Mouse (Mus musculus) liver (tissue): ENCODE measurements at regions not wholly inside any gene's neighbourhood (a gene's known extent, or its start where the extent isn't known, plus 50 kb on each side); places are given as distances from the start of the nearest gene placed in this dataset.
"Not testable (repeated sequence)": the region's sequence is repeated elsewhere in the genome, so short reads cannot be mapped to it uniquely, and the experiment has no call there.

Experiments
- DNase-seq: peaks from one replicate; pipeline ENCODE4 v3.0.0-alpha.2; 2020; ENCODE audit warnings: mixed read lengths

DNA sequence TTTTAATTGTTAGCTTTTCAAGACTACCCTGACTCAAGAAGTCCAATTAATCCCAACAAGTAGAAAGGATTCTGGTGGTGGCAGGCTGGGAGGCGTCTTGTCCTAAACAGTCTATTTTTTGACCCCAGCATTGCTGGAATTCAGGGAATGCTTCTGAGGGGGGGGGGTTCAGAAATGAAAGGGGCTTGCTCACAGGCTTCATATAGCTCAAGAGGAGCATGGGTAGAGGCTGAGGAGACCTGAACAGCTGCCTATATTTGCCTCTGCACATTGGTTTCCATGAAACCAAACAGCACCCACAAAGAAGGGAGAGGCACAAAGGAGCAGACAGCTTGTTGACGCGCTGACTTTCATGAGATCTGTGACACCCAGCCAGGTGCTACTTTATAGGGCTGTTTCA, 247.3 kb downstream of the Fgf9 start:
- DNase-seq, result no peak

GRCm38 (mm10) chr14:58317231-58317630, 246.9 kb downstream of the Fgf9 start:
- no peak for DNase-seq

GRCm38 (mm10) chr14:58307695-58308094, 237.3 kb downstream of the Fgf9 start:
- DNase-seq, result no peak

GRCm38 (mm10) chr14:58306832-58307521, 236.6 kb downstream of the Fgf9 start:
- no peak for DNase-seq

DNA sequence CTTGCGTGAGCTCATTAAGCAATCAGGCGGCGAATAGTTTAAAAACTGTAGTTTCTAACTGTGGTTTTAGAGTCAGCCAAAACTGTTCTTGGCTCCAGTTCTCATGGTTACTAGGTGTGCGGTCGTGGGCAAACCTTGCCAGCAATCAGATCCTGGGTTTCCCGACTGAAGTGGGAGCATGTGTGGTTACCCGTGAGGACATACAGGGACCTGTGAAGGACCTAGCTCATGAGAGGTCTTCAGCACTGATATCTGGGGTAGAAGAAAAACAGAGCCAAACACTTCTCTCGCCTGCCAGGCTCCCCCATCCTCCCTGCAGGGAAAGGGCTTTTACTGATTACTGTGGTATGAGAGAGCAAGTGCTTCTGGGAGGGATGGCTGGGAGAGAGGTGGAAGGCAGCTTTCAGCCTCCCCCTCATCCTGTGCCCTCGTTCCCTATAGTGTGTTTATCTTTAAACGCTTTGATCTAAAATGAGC, 230.1 kb downstream of the Fgf9 start:
- peak; percentile 4 for DNase-seq

DNA sequence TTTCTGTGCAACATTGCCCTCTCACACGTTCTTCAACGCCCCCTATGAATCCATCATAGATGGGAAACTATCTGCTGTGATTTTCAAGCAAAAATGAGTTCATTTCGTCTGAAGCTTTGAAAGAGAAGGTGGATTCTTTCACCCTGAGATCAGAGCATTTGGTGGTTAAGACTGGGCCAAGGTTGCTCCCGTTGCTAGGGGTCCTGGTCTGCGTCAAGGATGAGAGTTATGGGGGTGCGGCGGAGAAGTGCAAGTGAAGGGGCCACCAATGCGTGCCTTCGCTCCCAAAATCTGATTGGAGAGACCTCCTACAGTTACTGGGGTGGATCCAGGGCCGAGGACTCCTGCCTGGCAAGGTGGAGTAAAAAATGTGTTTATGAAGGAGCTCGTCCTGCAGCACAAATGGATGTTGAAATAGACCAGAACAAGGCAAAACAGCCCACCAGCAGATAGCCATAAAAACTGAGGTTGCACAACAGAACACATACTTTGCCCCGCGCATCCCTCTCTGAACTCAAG, 215.7 kb downstream of the Fgf9 start:
- DNase-seq, result peak; percentile 4

DNA sequence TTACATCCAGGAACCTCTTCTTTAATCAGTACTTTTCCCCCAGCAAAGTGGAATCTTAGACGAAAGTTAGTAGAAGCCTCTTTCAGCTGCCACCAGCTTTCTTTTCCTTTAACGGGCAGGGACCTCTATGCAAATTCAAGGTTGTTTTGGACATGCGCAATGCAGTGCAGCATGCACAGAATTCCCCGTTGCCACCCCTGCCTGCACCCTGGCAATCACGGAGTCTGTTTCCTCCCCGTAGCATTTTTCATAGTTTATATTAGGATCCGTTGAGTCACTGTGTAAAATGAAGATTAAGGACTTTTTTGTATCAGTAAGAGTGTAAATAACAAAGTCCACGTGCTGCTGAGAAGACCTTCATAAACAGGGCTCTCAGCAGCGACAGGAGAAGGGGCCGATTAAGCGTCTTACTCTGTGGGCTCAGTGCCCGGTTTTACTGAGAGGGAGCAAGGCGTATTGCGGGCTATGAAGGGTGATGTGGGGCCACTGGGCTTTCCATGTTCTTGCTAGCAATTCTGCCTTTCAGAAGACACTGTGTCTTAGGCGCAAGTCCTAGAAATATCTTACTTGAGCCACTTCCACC, 212.5 kb downstream of the Fgf9 start:
- no peak for DNase-seq

DNA sequence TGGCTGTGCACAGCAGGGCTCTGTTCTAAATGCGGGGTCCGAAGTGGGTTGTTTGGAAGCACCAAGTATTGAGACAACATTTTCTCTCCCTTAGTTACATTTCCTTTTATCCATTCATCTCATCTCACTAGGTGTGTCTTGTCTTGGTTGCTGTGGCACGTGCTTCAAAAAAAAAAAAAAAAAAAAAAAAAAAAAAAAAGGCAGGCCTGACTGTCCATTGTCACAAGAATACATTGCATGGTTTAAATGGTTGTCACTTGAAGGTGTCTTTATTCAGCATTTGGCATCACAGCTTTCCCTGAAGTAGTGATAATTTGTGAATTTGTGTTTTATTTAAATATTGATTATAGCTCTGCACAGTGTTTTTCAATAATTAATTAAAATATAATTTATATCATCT, 211.9 kb downstream of the Fgf9 start:
- DNase-seq, result no peak

GRCm38 (mm10) chr14:58274440-58274839, 204.1 kb downstream of the Fgf9 start:
- DNase-seq, result not testable (repeated sequence)

- DNase-seq, result no peak
These were observed 203.5 kb downstream of the Fgf9 start for GRCm38 (mm10) chr14:58273693-58274419.

- no peak for DNase-seq
These were observed 195.0 kb downstream of the Fgf9 start for GRCm38 (mm10) chr14:58265373-58265772.

DNA sequence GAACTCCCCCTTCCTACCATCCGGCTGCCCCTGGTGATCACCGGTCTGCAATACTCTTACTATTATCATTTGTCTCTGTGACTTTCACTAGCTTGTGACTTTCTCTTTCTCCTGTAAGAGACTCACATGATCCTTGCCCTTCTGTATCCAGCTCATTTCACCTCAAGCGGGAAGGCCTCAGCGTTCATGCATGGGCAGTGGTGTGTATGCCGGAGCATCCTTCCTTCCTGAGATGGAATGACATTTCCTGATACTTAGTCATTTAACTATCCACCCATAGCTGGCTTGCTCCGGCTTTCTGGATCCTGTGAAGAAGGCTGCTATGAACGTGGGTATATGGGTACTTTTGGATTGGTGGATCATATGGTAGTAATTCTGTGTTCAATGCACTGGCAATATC, 194.1 kb downstream of the Fgf9 start:
- DNase-seq, result no peak

GRCm38 (mm10) chr14:58253369-58253968, 183.1 kb downstream of the Fgf9 start:
- DNase-seq, result peak; percentile 61

DNA sequence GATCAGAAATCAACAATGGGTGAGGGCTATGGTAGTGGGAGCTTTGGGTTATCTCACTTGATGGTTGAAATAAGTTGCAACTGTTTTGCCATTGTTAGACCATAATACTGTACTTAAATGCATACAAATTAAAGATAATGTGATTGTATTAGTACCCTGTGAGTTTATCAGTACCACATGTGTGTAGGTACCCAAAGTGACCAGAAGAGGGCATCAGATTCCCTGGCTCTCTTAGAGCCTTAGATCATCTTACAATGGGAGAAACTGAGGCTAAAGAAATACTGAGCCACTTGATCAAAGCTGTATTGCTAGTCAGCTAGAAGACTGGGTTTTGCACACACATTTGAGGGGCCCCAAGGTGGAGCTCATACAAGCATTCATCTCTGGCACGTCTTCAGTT, 155.5 kb downstream of the Fgf9 start:
- no peak for DNase-seq

DNA sequence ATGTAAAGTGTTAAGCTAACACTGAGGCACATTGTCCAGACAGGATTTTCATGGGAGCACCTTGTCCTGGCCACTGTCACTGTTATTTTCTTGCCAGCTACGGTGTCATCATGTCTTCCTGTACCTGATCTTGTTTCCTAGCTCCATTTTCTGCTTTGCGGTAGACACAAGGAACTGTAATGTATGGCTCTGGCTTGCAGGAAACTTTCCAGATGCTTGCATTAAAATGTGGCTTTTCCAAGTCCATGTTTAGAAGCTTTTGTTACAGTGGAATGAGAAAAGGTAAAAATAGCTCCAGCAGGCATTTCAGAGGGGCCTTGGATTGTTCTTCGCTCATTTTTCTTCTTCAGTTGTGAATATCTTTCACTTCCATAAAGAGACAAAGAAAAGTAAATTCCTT, 154.1 kb downstream of the Fgf9 start:
- no peak for DNase-seq

- no peak for DNase-seq
These were observed 138.1 kb downstream of the Fgf9 start for GRCm38 (mm10) chr14:58208401-58208800.

GRCm38 (mm10) chr14:58202607-58203295, 132.4 kb downstream of the Fgf9 start:
- no peak for DNase-seq

- no peak for DNase-seq
These were observed 119.6 kb downstream of the Fgf9 start for GRCm38 (mm10) chr14:58189948-58190347.

DNA sequence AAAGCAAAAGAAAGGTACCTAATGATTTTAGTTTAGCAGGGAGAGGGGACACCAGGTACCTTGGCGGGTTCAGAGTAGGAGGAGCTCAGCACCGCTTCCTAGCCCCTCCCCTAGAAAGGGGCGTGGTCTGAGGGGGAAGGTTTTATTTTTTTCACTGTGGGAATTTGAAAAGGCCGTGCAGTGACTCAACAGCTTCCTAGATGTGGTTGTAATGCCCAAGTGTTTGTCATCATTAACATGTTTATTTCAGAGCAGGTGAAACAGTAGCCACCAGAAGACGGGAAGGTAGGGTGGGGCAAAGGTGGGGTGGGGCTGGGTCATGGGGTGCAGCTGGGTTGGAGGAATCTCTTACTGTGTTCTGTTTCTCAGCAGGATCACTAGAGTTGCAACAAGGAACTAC, 112.5 kb downstream of the Fgf9 start:
- DNase-seq, result no peak

- no peak for DNase-seq
These were observed 110.4 kb downstream of the Fgf9 start for GRCm38 (mm10) chr14:58180724-58181123.

DNA sequence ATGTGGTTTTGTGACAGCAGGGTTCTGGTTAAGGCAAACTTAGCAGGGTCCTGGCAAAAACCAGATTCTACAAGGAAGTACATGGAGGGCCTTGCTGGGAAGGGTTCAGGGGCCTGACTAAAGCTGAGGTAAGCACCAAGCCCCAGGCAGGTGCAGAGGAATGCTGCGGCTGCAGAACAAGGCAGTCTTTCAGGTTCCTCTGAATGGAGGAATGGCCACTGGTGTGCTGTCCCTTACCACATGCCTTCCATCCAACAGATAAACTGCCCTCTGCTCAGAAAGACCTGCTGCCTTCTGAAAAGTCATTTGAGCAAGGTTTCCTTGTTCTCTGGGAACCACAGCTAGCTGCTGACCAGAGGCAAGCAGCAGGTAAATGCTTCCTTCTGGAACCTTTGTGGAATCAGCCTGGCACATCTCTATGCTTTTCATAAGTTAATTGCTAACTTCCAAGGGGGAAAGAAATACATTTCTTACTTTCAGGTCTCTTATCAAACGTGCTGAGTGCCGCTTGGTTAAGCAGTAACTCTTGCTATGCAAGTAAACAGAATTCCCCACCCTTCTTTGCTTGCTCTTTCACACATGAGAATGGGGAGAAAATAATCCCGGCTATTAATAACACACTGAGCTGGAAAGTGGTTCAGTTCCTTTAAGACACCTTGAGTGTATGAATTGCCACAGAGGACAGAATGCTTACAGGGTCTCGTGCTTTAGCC, 105.5 kb downstream of the Fgf9 start:
- DNase-seq, result no peak

DNA sequence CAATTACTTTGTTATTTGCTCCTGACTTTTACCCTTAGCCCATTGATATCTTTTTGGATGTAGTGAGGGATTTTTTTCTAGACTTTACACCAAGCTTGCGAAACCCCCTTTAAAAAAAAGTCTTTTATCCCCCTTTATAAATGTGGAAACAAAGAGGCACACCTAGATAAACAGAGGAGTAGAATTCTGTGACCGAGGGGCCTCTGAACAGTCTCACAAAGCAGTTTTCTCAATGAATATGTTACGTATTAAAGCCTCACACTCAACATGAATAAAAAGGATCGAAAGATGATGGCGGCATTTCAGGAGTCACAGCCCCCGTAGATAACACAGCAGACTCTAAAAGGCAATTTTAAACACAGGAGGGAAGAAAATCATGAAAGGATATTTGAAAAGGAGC, 104.2 kb downstream of the Fgf9 start:
- DNase-seq, result no peak
